Mouse (Mus musculus) hindbrain, embryonic 10.5 days (tissue): ENCODE data around the gene Sdhc. TPM values are rescaled to one million over a fixed set of nuclear protein-coding genes. Genes with fewer than 3 reads are reported as not detected.
A peak's percentile ranks its signal among the peaks of the same experiment; 100 is the strongest.
"Not testable (repeated sequence)": the region's sequence is repeated elsewhere in the genome, so short reads cannot be mapped to it uniquely, and the experiment has no call there.

ENCODE experiments used
- DNase-seq: peaks from one replicate; pipeline ENCODE4 v3.0.0-alpha.2; 2017; ENCODE audit warnings: low spot score
- H3K27ac ChIP-seq: fragments of 300-500 bp; sonication (generic); 2 replicates; pipeline ENCODE4 v1.5.1; 2016; ENCODE audit warnings: mild to moderate bottlenecking, moderate library complexity
- H3K27me3 ChIP-seq: fragments of 300-500 bp; sonication (generic); 2 replicates; pipeline ENCODE4 v1.6.1; 2016; ENCODE audit warnings: mild to moderate bottlenecking; ENCODE audit not compliant: poor library complexity, insufficient read depth, severe bottlenecking
- H3K36me3 ChIP-seq: fragments of 300-500 bp; sonication (generic); 2 replicates; pipeline ENCODE4 v1.6.1; 2016; ENCODE audit warnings: mild to moderate bottlenecking, moderate library complexity
- H3K4me1 ChIP-seq: fragments of 300-500 bp; sonication (generic); replicated peaks from 2 replicates; pipeline ENCODE4 v1.6.1; 2016; ENCODE audit warnings: mild to moderate bottlenecking
- H3K4me3 ChIP-seq: fragments of 300-500 bp; sonication (generic); 2 replicates; pipeline ENCODE4 v1.5.1; 2016; ENCODE audit warnings: mild to moderate bottlenecking, moderate library complexity
- H3K9me3 ChIP-seq: fragments of 300-500 bp; sonication (generic); 2 replicates; pipeline ENCODE4 v1.6.1; 2016; ENCODE audit warnings: mild to moderate bottlenecking, moderate library complexity
- WGBS: fragments of 180-500 bp; shearing (Covaris S2); methylation state at CpG from one replicate; pipeline ENCODE4 v1.1.7; 2016; 5-methylcytosine and 5-hydroxymethylcytosine counted together
- polyA plus RNA-seq: library from polyadenylated mRNA; unstranded; fragments of >200 nt; fragmentation: Nextera tagmentation; extraction: Ambion mirVana; gene quantifications from 2 replicates; pipeline ENCODE4 v1.2.1, GENCODE M21; 2016

Sdhc gene
- polyA plus RNA-seq, 1 experiment from 2014 or later: 301 TPM

GRCm38 (mm10) chr1:171162526-171162925 lies 12.1 kb upstream of the Sdhc start:
- WGBS: 94% methylated on average over 3 of the region's 3 CpGs
- Histone ChIP-seq H3K36me3 (no peaks in the 10 kb centered on the region), H3K27me3 (peaks cover 51% of the 10 kb centered on the region), H3K9me3 (no peaks in the 10 kb centered on the region), H3K4me3 (no peak overlapping the region), H3K27ac (no peak overlapping the region), H3K4me1 (peaks cover 15% of the 10 kb centered on the region)
- no peak for DNase-seq

GRCm38 (mm10) chr1:171159485-171159975 lies 9.1 kb upstream of the Sdhc start:
- peak overlapping the region; percentile 45 for H3K4me3 ChIP-seq
- H3K4me1 ChIP-seq: peaks cover 18% of the 10 kb centered on the region
- 4% methylated on average over 15 of the region's 15 CpGs for WGBS
- H3K36me3 ChIP-seq: no peaks in the 10 kb centered on the region
- H3K27ac ChIP-seq: no peak overlapping the region
- H3K27me3 ChIP-seq: peaks cover 75% of the 10 kb centered on the region
- H3K9me3 ChIP-seq: no peaks in the 10 kb centered on the region
- peak; percentile 18 for DNase-seq

GRCm38 (mm10) chr1:171157965-171158364 lies 7.6 kb upstream of the Sdhc start:
- Histone ChIP-seq H3K27me3 (peaks cover 75% of the 10 kb centered on the region), H3K9me3 (no peaks in the 10 kb centered on the region), H3K27ac (no peak overlapping the region), H3K36me3 (no peaks in the 10 kb centered on the region), H3K4me1 (peaks cover 18% of the 10 kb centered on the region), H3K4me3 (no peak overlapping the region)
- DNase-seq: no peak

- Histone ChIP-seq H3K27me3 (peaks cover 67% of the 10 kb centered on the region), H3K4me3 (no peak overlapping the region), H3K4me1 (peaks cover 19% of the 10 kb centered on the region), H3K27ac (no peak overlapping the region), H3K36me3 (no peaks in the 10 kb centered on the region), H3K9me3 (no peaks in the 10 kb centered on the region)
- 79% methylated on average over 3 of the region's 3 CpGs for WGBS
- DNase-seq: no peak
Observed at GRCm38 (mm10) chr1:171156644-171157043, 6.2 kb upstream of the Sdhc start.

GRCm38 (mm10) chr1:171151966-171152365 lies 1.6 kb upstream of the Sdhc start:
- Histone ChIP-seq H3K4me1 (peaks cover 25% of the 10 kb centered on the region), H3K27me3 (peaks cover 22% of the 10 kb centered on the region; the same call in 1 of the 2 replicates), H3K27ac (no peak overlapping the region), H3K9me3 (no peaks in the 10 kb centered on the region), H3K4me3 (no peak overlapping the region), H3K36me3 (0 out of 2 replicates have a peak, but pooled peaks cover 3% of the 10 kb centered on the region)
- no peak for DNase-seq
- 89% methylated on average over 4 of the region's 4 CpGs for WGBS

- H3K4me1 ChIP-seq: peaks cover 25% of the 10 kb centered on the region
- no peaks in the 10 kb centered on the region for H3K9me3 ChIP-seq
- H3K4me3 ChIP-seq: peak overlapping the region; percentile 90
- H3K36me3 ChIP-seq: peaks cover 5% of the 10 kb centered on the region
- peaks cover 11% of the 10 kb centered on the region; the same call in 1 of the 2 replicates for H3K27me3 ChIP-seq
- 6% methylated on average over 18 of the region's 18 CpGs for WGBS
- peak overlapping the region; percentile 89 for H3K27ac ChIP-seq
- no peak for DNase-seq
Observed at GRCm38 (mm10) chr1:171150838-171151391, 512 bp upstream of the Sdhc start.

- H3K4me1 ChIP-seq, DNase-seq, H3K4me3 ChIP-seq, H3K27me3 ChIP-seq, H3K9me3 ChIP-seq, H3K27ac ChIP-seq: not testable (repeated sequence)
- WGBS: 78% methylated on average over 11 of the region's 11 CpGs
- peaks cover 79% of the 10 kb centered on the region for H3K36me3 ChIP-seq
Observed at GRCm38 (mm10) chr1:171142981-171143380, 7.4 kb downstream of the Sdhc start.

- H3K27me3 ChIP-seq, H3K9me3 ChIP-seq, H3K4me3 ChIP-seq, H3K4me1 ChIP-seq, H3K27ac ChIP-seq, DNase-seq: not testable (repeated sequence)
- WGBS: 89% methylated on average over 8 of the region's 8 CpGs
- peaks cover 98% of the 10 kb centered on the region for H3K36me3 ChIP-seq
Observed at GRCm38 (mm10) chr1:171137486-171138155, 12.8 kb downstream of the Sdhc start.

- 94% methylated on average over 2 of the region's 2 CpGs for WGBS
- H3K4me3 ChIP-seq: no peak overlapping the region
- DNase-seq: no peak
- H3K9me3 ChIP-seq: no peaks in the 10 kb centered on the region
- H3K4me1 ChIP-seq: no peaks in the 10 kb centered on the region
- no peaks in the 10 kb centered on the region for H3K27me3 ChIP-seq
- H3K36me3 ChIP-seq: peaks cover 96% of the 10 kb centered on the region
- no peak overlapping the region for H3K27ac ChIP-seq
Observed at GRCm38 (mm10) chr1:171135600-171135999, 14.8 kb downstream of the Sdhc start.

GRCm38 (mm10) chr1:171130971-171131370 lies 19.4 kb downstream of the Sdhc start:
- no peak for DNase-seq
- no peaks in the 10 kb centered on the region for H3K4me1 ChIP-seq
- H3K27ac ChIP-seq: no peak overlapping the region
- no peak overlapping the region for H3K4me3 ChIP-seq
- H3K27me3 ChIP-seq: no peaks in the 10 kb centered on the region
- WGBS: 88% methylated on average over 1 of the region's 1 CpGs
- no peaks in the 10 kb centered on the region for H3K9me3 ChIP-seq
- peaks cover 87% of the 10 kb centered on the region for H3K36me3 ChIP-seq

- Histone ChIP-seq H3K4me3 (no peak overlapping the region), H3K4me1 (no peaks in the 10 kb centered on the region), H3K27me3 (no peaks in the 10 kb centered on the region), H3K36me3 (peaks cover 69% of the 10 kb centered on the region), H3K27ac (no peak overlapping the region), H3K9me3 (no peaks in the 10 kb centered on the region)
- peak; percentile 7 for DNase-seq
- 73% methylated on average over 7 of the region's 7 CpGs for WGBS
Observed at GRCm38 (mm10) chr1:171129251-171129650, 21.2 kb downstream of the Sdhc start.

- Histone ChIP-seq H3K27ac (no peak overlapping the region), H3K9me3 (no peaks in the 10 kb centered on the region), H3K27me3 (no peaks in the 10 kb centered on the region), H3K36me3 (peaks cover 23% of the 10 kb centered on the region), H3K4me1 (peaks cover 15% of the 10 kb centered on the region), H3K4me3 (no peak overlapping the region)
- WGBS: 91% methylated on average over 5 of the region's 5 CpGs
- DNase-seq: no peak
Observed at GRCm38 (mm10) chr1:171124398-171124797, 26.0 kb downstream of the Sdhc start.

GRCm38 (mm10) chr1:171122932-171123331 lies 27.5 kb downstream of the Sdhc start:
- H3K9me3 ChIP-seq: no peaks in the 10 kb centered on the region
- no peak overlapping the region for H3K27ac ChIP-seq
- 37% methylated on average over 7 of the region's 7 CpGs for WGBS
- H3K36me3 ChIP-seq: peaks cover 8% of the 10 kb centered on the region
- peak; percentile 6 for DNase-seq
- peaks cover 15% of the 10 kb centered on the region for H3K4me1 ChIP-seq
- H3K4me3 ChIP-seq: no peak overlapping the region
- no peaks in the 10 kb centered on the region for H3K27me3 ChIP-seq
